Mouse (Mus musculus) intestine, postnatal 0 days (tissue): ENCODE measurements around the gene Pnpla1. TPM values are rescaled to one million over a fixed set of nuclear protein-coding genes. Genes with fewer than 3 reads are reported as not detected.

Source experiments
- ATAC-seq: fragments of 200-750 bp; cut with Nextera tagmentation; 2 replicates; pipeline ENCODE4 v1.8.0; 2017; ENCODE audit warnings: mild to moderate bottlenecking, moderate TSS enrichment, moderate library complexity
- H3K27ac ChIP-seq: fragments of 300-500 bp; sonication (generic); 2 replicates; pipeline ENCODE4 v1.5.1; 2014; ENCODE audit warnings: mild to moderate bottlenecking, low read depth, low read length, moderate library complexity
- H3K27me3 ChIP-seq: fragments of 300-500 bp; sonication (generic); replicated peaks from 2 replicates; pipeline ENCODE4 v1.6.1; 2014; ENCODE audit warnings: low read length, mixed read lengths; ENCODE audit not compliant: control insufficient read depth, insufficient read depth
- H3K36me3 ChIP-seq: fragments of 300-500 bp; sonication (generic); 2 replicates; pipeline ENCODE4 v1.6.1; 2014; ENCODE audit warnings: mild to moderate bottlenecking, moderate library complexity; ENCODE audit not compliant: control insufficient read depth, insufficient read depth
- H3K4me1 ChIP-seq: fragments of 300-500 bp; sonication (generic); replicated peaks from 2 replicates; pipeline ENCODE4 v1.6.1; 2014; ENCODE audit warnings: antibody characterized with exemption, low read length, mixed read lengths; ENCODE audit not compliant: control insufficient read depth, insufficient read depth
- H3K4me2 ChIP-seq: fragments of 300-500 bp; sonication (generic); replicated peaks from 2 replicates; pipeline ENCODE4 v1.6.1; 2014; ENCODE audit warnings: low read depth, mild to moderate bottlenecking, moderate library complexity
- H3K4me3 ChIP-seq: fragments of 300-500 bp; sonication (generic); 2 replicates; pipeline ENCODE4 v1.5.1; 2014; ENCODE audit warnings: low read depth, low read length
- H3K9ac ChIP-seq: fragments of 300-500 bp; sonication (generic); 2 replicates; pipeline ENCODE4 v1.6.1; 2014; ENCODE audit warnings: mild to moderate bottlenecking, low read depth, low read length
- H3K9me3 ChIP-seq: fragments of 300-500 bp; sonication (generic); 2 replicates; pipeline ENCODE4 v1.6.1; 2016; ENCODE audit warnings: mixed run types; ENCODE audit not compliant: control insufficient read depth
- CTCF ChIP-seq: sonication (generic); IDR thresholded peaks from 2 replicates; pipeline ENCODE4 v1.5.1; 2016; ENCODE audit warnings: low read depth, mild to moderate bottlenecking, control low read depth, antibody characterized with exemption, moderate library complexity
- WGBS: fragments of 180-500 bp; shearing (Covaris S2); extraction: QIAGEN DNeasy Blood & Tissue Kit; methylation state at CpG from one replicate; pipeline ENCODE4 v1.1.7; 2014; 5-methylcytosine and 5-hydroxymethylcytosine counted together
- polyA plus RNA-seq: library from polyadenylated mRNA; unstranded; fragments of >200 nt; fragmentation: Nextera tagmentation; extraction: Ambion mirVana; gene quantifications from 2 replicates; pipeline ENCODE4 v1.2.1, GENCODE M21; 2015

The Pnpla1 gene
- polyA plus RNA-seq, 1 experiment from 2014 or later = 0.12 TPM

GRCm38 (mm10) chr17:28854377-28854776 lies 3.8 kb upstream of the Pnpla1 start:
- H3K4me2 ChIP-seq = no peak overlapping the region
- no peak overlapping the region for H3K27ac ChIP-seq
- no peaks in the 10 kb centered on the region for H3K36me3 ChIP-seq
- 85% methylated on average over 7 of the region's 7 CpGs for WGBS
- TF ChIP-seq CTCF = no peak
- no peaks in the 10 kb centered on the region for H3K9me3 ChIP-seq
- H3K9ac ChIP-seq = no peak overlapping the region
- H3K4me3 ChIP-seq = no peak overlapping the region
- H3K4me1 ChIP-seq = no peaks in the 10 kb centered on the region; the same call in 1 of the 2 replicates
- H3K27me3 ChIP-seq = no peaks in the 10 kb centered on the region
- no peak for ATAC-seq

GRCm38 (mm10) chr17:28855166-28855885 lies 2.9 kb upstream of the Pnpla1 start:
- Histone ChIP-seq H3K27me3 (no peaks in the 10 kb centered on the region), H3K4me3 (no peak overlapping the region), H3K36me3 (no peaks in the 10 kb centered on the region), H3K4me2 (no peak overlapping the region), H3K4me1 (no peaks in the 10 kb centered on the region), H3K9me3 (no peaks in the 10 kb centered on the region), H3K9ac (no peak overlapping the region), H3K27ac (peak overlapping the region; percentile 67)
- ATAC-seq = peak; percentile 77
- TF ChIP-seq CTCF = peak; percentile 69
- 57% methylated on average over 9 of the region's 9 CpGs for whole genome bisulfite sequencing

GRCm38 (mm10) chr17:28856030-28856429 lies 2.2 kb upstream of the Pnpla1 start:
- peak; percentile 75 for ATAC-seq
- Histone ChIP-seq H3K36me3 (no peaks in the 10 kb centered on the region), H3K27ac (peak overlapping the region; percentile 67), H3K4me2 (no peak overlapping the region), H3K9ac (no peak overlapping the region), H3K4me1 (no peaks in the 10 kb centered on the region), H3K4me3 (no peak overlapping the region), H3K9me3 (no peaks in the 10 kb centered on the region), H3K27me3 (no peaks in the 10 kb centered on the region)
- 63% methylated on average over 3 of the region's 3 CpGs for WGBS
- no peak for TF ChIP-seq CTCF

- no peak for ATAC-seq
- Histone ChIP-seq H3K4me2 (no peak overlapping the region), H3K4me3 (no peak overlapping the region), H3K9ac (no peak overlapping the region), H3K27me3 (no peaks in the 10 kb centered on the region), H3K4me1 (no peaks in the 10 kb centered on the region), H3K9me3 (no peaks in the 10 kb centered on the region), H3K36me3 (no peaks in the 10 kb centered on the region), H3K27ac (no peak overlapping the region)
- TF ChIP-seq CTCF = no peak
- WGBS = 69% methylated on average over 7 of the region's 7 CpGs
Observed at GRCm38 (mm10) chr17:28863926-28864325, 5.7 kb downstream of the Pnpla1 start.

GRCm38 (mm10) chr17:28864464-28864863 lies 6.3 kb downstream of the Pnpla1 start:
- Histone ChIP-seq H3K4me2 (no peak overlapping the region), H3K4me1 (no peaks in the 10 kb centered on the region), H3K27me3 (no peaks in the 10 kb centered on the region), H3K27ac (no peak overlapping the region), H3K36me3 (no peaks in the 10 kb centered on the region), H3K4me3 (no peak overlapping the region), H3K9me3 (no peaks in the 10 kb centered on the region), H3K9ac (no peak overlapping the region)
- no peak for TF ChIP-seq CTCF
- ATAC-seq = no peak
- WGBS = 71% methylated on average over 6 of the region's 6 CpGs

GRCm38 (mm10) chr17:28866921-28867320 lies 8.7 kb downstream of the Pnpla1 start:
- H3K27ac ChIP-seq = no peak overlapping the region
- H3K27me3 ChIP-seq = no peaks in the 10 kb centered on the region
- no peaks in the 10 kb centered on the region; the same call in 1 of the 2 replicates for H3K4me1 ChIP-seq
- no peak for TF ChIP-seq CTCF
- no peak overlapping the region for H3K4me2 ChIP-seq
- no peaks in the 10 kb centered on the region for H3K9me3 ChIP-seq
- H3K4me3 ChIP-seq = no peak overlapping the region
- no peaks in the 10 kb centered on the region for H3K36me3 ChIP-seq
- ATAC-seq = no peak
- no peak overlapping the region for H3K9ac ChIP-seq
